Mouse (Mus musculus) heart, postnatal 0 days (tissue): ENCODE measurements around the gene H2-Eb1.

Source experiments
- CTCF ChIP-seq: IDR thresholded peaks from 2 replicates; pipeline ENCODE4 v1.5.1; 2016; ENCODE audit warnings: antibody characterized with exemption, control low read depth, low read depth
- EP300 ChIP-seq: IDR thresholded peaks from 2 replicates; pipeline ENCODE4 v1.6.1; 2016; ENCODE audit warnings: antibody characterized with exemption, low read depth

- TF ChIP-seq EP300 (no peak), CTCF (no peak)
Measured at GRCm38 (mm10) chr17:34286999-34287398, 18.7 kb upstream of the H2-Eb1 start.
